Mouse (Mus musculus): ENCODE measurements around the gene Zfp628.

GRCm38 (mm10) chr7:4899649-4900522 is 15.1 kb upstream of the Zfp628 start:
- TF ChIP-seq CTCF (IDR thresholded peaks at IDR 0.05; ENCODE audit: borderline replicate concordance, insufficient read depth, low read depth, low read length) (no peak), POLR2A (IDR thresholded peaks at IDR 0.05; ENCODE audit: borderline replicate concordance, insufficient read depth, low read length) (no peak)

Measured in cerebellum, adult 2 months (tissue).